Mouse (Mus musculus) erythroblast, embryonic 14.5 days (primary cell): ENCODE measurements at regions not wholly inside any gene's neighbourhood (a gene's known extent, or its start where the extent isn't known, plus 50 kb on each side); places are given as distances from the start of the nearest gene placed in this dataset.

Experiments used
- H3K27me3 ChIP-seq: 2 replicates; pipeline ENCODE4 v1.6.1; 2012; ENCODE audit warnings: inconsistent platforms; ENCODE audit not compliant: control insufficient read depth
- H3K36me3 ChIP-seq: 2 replicates; pipeline ENCODE4 v1.6.1; 2012; ENCODE audit warnings: mild to moderate bottlenecking, inconsistent platforms; ENCODE audit not compliant: control insufficient read depth
- H3K4me1 ChIP-seq: 2 replicates; pipeline ENCODE4 v1.6.1; 2012; ENCODE audit warnings: inconsistent platforms; ENCODE audit not compliant: control insufficient read depth
- H3K4me3 ChIP-seq: replicated peaks from 2 replicates; pipeline ENCODE3; 2012; ENCODE audit warnings: moderate library complexity, mild to moderate bottlenecking, inconsistent platforms
- H3K9me3 ChIP-seq: 2 replicates; pipeline ENCODE4 v1.6.1; 2012; ENCODE audit warnings: low read length, inconsistent platforms, mixed read lengths; ENCODE audit not compliant: control insufficient read depth
- GATA1 ChIP-seq: IDR thresholded peaks from 2 replicates; pipeline ENCODE4 v1.6.1; 2012; ENCODE audit warnings: low read length, inconsistent platforms, mixed read lengths
- TAL1 ChIP-seq: IDR thresholded peaks from 3 replicates; pipeline ENCODE4 v1.6.1; 2012; ENCODE audit warnings: low read length, inconsistent platforms, mixed read lengths

DNA sequence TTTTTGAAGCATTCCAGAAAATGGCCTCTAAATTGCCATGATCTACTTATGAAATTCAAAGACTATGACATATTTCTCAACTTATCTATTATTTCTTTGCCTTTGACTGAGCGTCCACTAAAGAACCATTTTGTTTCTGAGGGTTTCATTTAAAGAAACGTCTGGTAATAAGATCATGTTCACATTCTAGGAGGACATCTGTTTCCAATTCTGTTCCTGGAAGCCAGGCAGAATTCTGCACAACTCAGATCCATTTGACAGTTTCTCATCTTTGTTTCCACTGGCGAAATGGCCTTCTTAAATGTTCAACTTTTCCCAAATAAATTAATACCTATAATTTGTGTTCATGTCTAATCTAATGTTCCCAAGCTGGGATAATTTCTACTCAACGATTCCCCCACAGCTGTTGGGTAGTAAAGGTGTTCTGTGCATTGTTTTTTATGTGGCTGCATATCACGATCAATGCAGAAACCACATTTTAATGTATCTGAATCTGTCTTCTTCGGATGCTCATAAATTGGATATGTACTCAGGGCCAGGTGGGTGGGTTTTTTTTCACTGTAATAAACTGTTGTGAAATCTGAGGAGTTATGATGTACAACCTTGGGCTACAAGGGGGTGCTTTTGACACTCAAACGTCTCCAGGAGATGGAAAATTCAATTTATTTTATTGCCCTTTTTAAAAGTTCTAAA, 470.6 kb downstream of the Kctd12 start:
- Histone ChIP-seq H3K4me3 (no peak overlapping the region), H3K4me1 (no peaks in the 10 kb centered on the region), H3K36me3 (no peaks in the 10 kb centered on the region), H3K27me3 (no peaks in the 10 kb centered on the region), H3K9me3 (no peaks in the 10 kb centered on the region)
- TF ChIP-seq GATA1 (no peak), TAL1 (no peak)

DNA sequence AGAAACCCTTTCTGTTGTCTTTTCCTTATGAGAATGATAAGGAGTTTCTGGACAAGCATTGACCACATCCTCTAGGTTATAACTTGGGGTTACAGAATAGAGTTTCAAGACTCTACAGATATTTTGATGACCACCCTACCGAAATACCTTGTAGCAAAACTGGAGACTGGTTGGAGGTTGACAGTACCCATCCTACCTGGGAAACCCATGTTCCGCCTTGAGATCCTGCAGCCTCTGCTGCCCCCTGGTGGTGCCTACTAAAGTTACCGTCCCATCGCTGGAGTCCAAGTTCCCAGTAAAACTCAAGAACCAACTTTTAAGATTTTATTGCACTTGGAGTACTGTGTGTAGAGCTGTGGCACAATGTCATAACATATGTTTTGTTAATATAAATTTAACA, 472.1 kb downstream of the Kctd12 start:
- TF ChIP-seq TAL1, result no peak
- no peak for TF ChIP-seq GATA1
- Histone ChIP-seq H3K9me3 (no peaks in the 10 kb centered on the region), H3K4me3 (no peak overlapping the region), H3K4me1 (no peaks in the 10 kb centered on the region), H3K36me3 (no peaks in the 10 kb centered on the region), H3K27me3 (no peaks in the 10 kb centered on the region)

DNA sequence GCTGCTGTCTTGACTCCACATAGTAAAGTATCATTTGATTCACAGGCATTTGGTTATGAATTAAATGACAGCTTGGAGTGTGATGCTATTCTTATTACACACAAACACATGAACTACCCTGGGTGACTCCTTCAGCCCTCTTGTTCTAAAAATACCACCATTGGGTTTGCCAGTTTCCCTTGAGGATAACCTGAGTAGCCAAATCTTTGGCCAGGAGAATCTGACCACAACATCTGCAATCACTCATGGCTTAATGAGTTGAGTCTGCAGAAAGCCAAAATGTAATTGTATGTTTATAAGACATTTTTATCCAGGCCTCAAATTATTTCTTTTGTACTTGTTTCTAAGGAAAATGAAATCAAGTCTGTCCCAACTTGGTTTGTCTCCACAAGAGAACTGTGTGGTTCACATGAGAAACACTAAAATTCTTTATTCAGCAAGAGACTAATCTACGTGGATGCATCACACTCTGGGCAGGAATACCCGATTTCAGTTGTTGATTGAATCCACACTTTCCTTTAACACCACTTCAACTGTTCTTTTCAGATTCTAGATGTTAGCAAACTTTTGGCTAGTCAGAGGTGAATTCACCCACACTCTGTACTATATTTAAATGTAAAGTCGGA, 476.6 kb downstream of the Kctd12 start:
- no peak for TF ChIP-seq GATA1
- no peak for TF ChIP-seq TAL1
- H3K9me3 ChIP-seq, result no peaks in the 10 kb centered on the region
- no peaks in the 10 kb centered on the region for H3K27me3 ChIP-seq

DNA sequence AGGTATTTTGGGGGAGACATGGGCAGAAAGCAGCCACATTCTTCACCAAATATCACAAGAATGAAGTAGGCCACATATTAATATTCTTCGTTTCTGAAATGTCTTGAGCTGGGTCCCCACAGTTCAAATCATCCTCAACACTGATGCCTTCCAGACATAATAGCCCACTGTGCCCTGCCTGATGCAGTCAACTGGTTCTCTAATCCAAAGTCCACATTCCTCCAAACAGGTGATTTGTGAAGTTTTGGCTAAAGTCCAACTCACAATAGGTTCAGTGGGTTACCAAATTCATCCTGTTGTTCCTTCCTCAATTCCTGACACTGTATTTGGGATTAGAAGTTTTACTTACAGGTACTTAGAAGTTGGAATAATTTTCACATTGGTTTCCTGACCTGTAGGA, 485.3 kb downstream of the Kctd12 start:
- TF ChIP-seq TAL1, result no peak
- Histone ChIP-seq H3K4me3 (no peak overlapping the region), H3K27me3 (no peaks in the 10 kb centered on the region), H3K4me1 (no peaks in the 10 kb centered on the region), H3K36me3 (no peaks in the 10 kb centered on the region), H3K9me3 (no peaks in the 10 kb centered on the region)

More for the DNA sequence above, 476.6 kb downstream of the Kctd12 start:
- no peaks in the 10 kb centered on the region for H3K36me3 ChIP-seq
- H3K4me3 ChIP-seq, result no peak overlapping the region
- H3K4me1 ChIP-seq, result no peaks in the 10 kb centered on the region

DNA sequence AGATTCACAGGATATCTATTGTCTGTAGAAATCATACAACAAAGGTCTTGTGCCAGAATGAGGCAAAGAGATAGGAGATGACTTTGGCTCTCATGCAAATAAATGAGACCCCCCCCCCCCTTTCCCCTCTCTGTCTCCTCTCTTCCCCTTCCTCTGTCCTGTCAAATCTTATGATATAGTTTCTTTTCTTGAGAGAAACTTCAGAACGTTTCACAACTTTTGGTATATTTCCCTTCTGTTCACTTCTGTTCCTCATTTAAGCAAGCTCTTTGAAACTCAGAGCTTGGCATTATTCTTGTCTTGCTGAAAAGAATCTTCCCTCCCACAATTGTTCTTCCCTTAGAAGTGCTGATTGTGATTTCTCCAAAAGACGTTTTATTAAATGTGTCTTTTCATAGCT, 490.1 kb downstream of the Kctd12 start:
- Histone ChIP-seq H3K36me3 (no peaks in the 10 kb centered on the region), H3K4me1 (no peaks in the 10 kb centered on the region), H3K9me3 (no peaks in the 10 kb centered on the region), H3K4me3 (no peak overlapping the region), H3K27me3 (no peaks in the 10 kb centered on the region)
- TF ChIP-seq GATA1 (no peak), TAL1 (no peak)

DNA sequence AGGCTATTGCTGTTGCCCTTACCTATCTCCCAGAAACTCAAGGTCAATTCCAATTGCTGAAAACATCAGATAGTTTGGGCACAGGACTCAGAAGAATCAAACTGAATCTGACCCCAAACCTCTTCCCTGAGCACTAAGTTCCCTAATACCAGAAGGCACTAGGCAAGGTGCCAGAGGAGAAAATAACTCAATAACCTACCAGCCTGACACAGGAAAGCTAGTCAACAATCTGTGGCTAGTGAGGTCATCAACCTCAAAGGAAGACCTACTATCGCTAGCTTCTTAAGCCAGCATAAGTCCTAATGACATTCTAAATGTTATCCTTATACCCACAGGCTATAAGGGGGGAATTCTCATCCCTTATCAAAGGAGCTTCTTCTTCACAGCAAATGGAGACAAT, 491.2 kb downstream of the Kctd12 start:
- TF ChIP-seq GATA1, result no peak
- no peak for TF ChIP-seq TAL1

DNA sequence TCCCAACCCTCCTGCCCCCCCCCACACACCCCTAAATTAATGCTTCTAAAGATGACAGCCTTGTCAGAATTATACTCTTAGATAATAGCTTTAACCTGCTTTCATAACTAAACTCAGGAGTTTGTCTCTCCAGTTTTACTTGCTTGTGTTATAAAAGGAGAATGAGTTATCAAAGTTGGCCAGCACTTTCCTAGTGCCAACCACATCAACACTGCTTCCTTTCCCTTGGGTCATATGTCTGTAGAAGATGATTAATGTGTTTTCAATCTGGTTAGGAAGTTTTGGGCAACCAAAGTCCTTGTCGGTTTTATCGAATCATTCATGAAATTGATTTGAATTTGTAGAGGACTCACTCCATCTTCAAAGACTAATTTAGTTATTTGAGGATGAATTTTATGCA, 505.3 kb downstream of the Kctd12 start:
- no peak for TF ChIP-seq TAL1
- TF ChIP-seq GATA1, result no peak
- Histone ChIP-seq H3K4me3 (no peak overlapping the region), H3K36me3 (no peaks in the 10 kb centered on the region), H3K4me1 (no peaks in the 10 kb centered on the region), H3K9me3 (0 out of 2 replicates have a peak, but pooled peaks cover 2% of the 10 kb centered on the region), H3K27me3 (no peaks in the 10 kb centered on the region)

More for the DNA sequence above, 491.2 kb downstream of the Kctd12 start:
- no peak overlapping the region for H3K4me3 ChIP-seq
- no peaks in the 10 kb centered on the region for H3K27me3 ChIP-seq
- no peaks in the 10 kb centered on the region for H3K36me3 ChIP-seq
- no peaks in the 10 kb centered on the region for H3K4me1 ChIP-seq
- H3K9me3 ChIP-seq, result no peaks in the 10 kb centered on the region

DNA sequence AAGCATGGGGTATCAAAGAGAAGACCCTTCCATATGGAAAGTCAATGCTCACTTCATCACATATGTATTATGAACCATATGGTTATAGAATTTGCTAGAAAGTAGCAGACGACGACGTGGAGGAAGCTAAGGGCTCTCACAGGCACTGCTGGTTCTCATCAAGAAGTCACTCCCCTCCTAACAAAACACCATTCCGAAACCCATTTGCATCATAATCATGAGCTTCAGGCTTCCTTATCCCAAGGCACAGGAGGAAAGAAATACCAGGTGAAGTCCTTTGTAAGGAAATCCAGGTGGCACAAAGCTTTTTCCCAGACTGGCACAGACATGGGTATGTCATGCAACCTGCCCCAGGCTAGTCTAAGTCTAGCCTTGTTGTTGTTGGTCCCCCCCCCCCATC, 513.1 kb downstream of the Kctd12 start:
- H3K27me3 ChIP-seq, result no peaks in the 10 kb centered on the region
- no peak overlapping the region for H3K4me3 ChIP-seq
- H3K36me3 ChIP-seq, result no peaks in the 10 kb centered on the region
- H3K4me1 ChIP-seq, result no peaks in the 10 kb centered on the region
- peaks cover 2% of the 10 kb centered on the region; the same call in 1 of the 2 replicates for H3K9me3 ChIP-seq
- TF ChIP-seq GATA1, result no peak
- TF ChIP-seq TAL1, result no peak

DNA sequence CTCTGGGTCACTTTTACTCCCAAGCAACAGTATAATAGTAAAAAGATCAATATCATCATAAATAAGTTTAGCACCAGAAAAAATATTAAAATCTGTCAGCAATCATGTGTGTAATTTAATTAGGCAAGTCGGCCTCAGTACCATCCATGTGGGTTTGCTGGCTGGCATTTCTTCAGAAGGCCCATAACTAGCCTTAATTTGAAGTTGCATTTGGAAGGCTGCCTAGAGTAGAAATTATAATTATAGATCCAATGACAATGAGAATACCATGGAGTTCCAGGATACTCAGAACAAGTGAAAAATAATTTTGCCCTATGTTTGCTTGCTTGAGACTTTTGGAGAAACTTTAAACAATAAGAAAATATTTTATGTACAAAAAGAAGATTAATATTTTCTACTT, 521.4 kb downstream of the Kctd12 start:
- H3K4me3 ChIP-seq, result no peak overlapping the region
- no peaks in the 10 kb centered on the region for H3K27me3 ChIP-seq
- no peaks in the 10 kb centered on the region for H3K9me3 ChIP-seq
- H3K4me1 ChIP-seq, result no peaks in the 10 kb centered on the region
- H3K36me3 ChIP-seq, result no peaks in the 10 kb centered on the region
- TF ChIP-seq GATA1, result no peak
- no peak for TF ChIP-seq TAL1

DNA sequence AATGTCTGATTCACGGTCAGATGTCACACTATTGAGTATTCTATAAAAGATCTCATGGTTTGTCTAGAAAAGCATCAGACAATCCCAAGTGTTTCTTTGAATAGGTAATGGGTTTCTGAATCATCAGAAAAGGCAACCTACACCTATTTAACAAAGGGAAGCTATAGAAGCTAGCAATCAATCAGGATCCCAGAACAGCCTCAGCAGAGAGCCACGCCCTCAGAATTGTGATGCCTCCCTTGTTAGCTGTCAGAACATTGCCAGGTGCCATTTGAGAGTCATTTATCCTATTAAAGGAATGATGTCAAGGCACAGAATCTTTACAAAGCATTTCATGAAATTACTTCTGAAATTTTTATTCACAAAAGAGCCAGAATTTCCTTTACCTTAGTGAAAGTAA, 542.7 kb downstream of the Kctd12 start:
- TF ChIP-seq TAL1, result no peak
- no peak for TF ChIP-seq GATA1
- Histone ChIP-seq H3K9me3 (no peaks in the 10 kb centered on the region), H3K36me3 (no peaks in the 10 kb centered on the region), H3K4me1 (no peaks in the 10 kb centered on the region), H3K4me3 (no peak overlapping the region), H3K27me3 (no peaks in the 10 kb centered on the region)
